Mouse (Mus musculus) kidney, embryonic 14.5 days (tissue): Measurements from ENCODE around the gene Mphosph9. TPM values are rescaled to one million over a fixed set of nuclear protein-coding genes. Genes with fewer than 3 reads are reported as not detected.
"Not testable (repeated sequence)": the region's sequence is repeated elsewhere in the genome, so short reads cannot be mapped to it uniquely, and the experiment has no call there.

Experiments
- ATAC-seq: fragments of 200-750 bp; cut with Nextera tagmentation; 2 replicates; pipeline ENCODE4 v1.8.0; 2017; ENCODE audit warnings: moderate number of reproducible peaks, mild to moderate bottlenecking, moderate TSS enrichment, moderate library complexity; ENCODE audit not compliant: low FRiP score, low TSS enrichment
- H3K27ac ChIP-seq: fragments of 300-500 bp; sonication (generic); 2 replicates; pipeline ENCODE4 v1.5.1; 2014; ENCODE audit warnings: low read depth, mild to moderate bottlenecking, low read length, moderate library complexity, mixed read lengths
- H3K27me3 ChIP-seq: fragments of 300-500 bp; sonication (generic); 2 replicates; pipeline ENCODE4 v1.6.1; 2014; ENCODE audit warnings: mild to moderate bottlenecking, low read length; ENCODE audit not compliant: control insufficient read depth, insufficient read depth
- H3K36me3 ChIP-seq: fragments of 300-500 bp; sonication (generic); 2 replicates; pipeline ENCODE4 v1.6.1; 2014; ENCODE audit warnings: low read length, mixed read lengths; ENCODE audit not compliant: control insufficient read depth, insufficient read depth
- H3K4me1 ChIP-seq: fragments of 300-500 bp; sonication (generic); 2 replicates; pipeline ENCODE4 v1.6.1; 2014; ENCODE audit warnings: low read length, mixed read lengths; ENCODE audit not compliant: control insufficient read depth, insufficient read depth
- H3K4me2 ChIP-seq: fragments of 300-500 bp; sonication (generic); replicated peaks from 2 replicates; pipeline ENCODE4 v1.6.1; 2014; ENCODE audit warnings: low read depth, mild to moderate bottlenecking, low read length
- H3K4me3 ChIP-seq: fragments of 300-500 bp; sonication (generic); 2 replicates; pipeline ENCODE4 v1.5.1; 2014; ENCODE audit warnings: mild to moderate bottlenecking, low read length
- H3K9ac ChIP-seq: fragments of 300-500 bp; sonication (generic); 2 replicates; pipeline ENCODE4 v1.6.1; 2014; ENCODE audit warnings: low read depth, mild to moderate bottlenecking, low read length, moderate library complexity
- H3K9me3 ChIP-seq: fragments of 300-500 bp; sonication (generic); 2 replicates; pipeline ENCODE4 v1.6.1; 2016; ENCODE audit warnings: low read length; ENCODE audit not compliant: control insufficient read depth
- WGBS: fragments of 180-500 bp; shearing (Covaris S2); extraction: QIAGEN DNeasy Blood & Tissue Kit; methylation state at CpG from one replicate; pipeline ENCODE4 v1.1.7; 2014; 5-methylcytosine and 5-hydroxymethylcytosine counted together
- polyA plus RNA-seq: library from polyadenylated mRNA; unstranded; fragments of >200 nt; fragmentation: Nextera tagmentation; extraction: Ambion mirVana; gene quantifications from 2 replicates; pipeline ENCODE4 v1.2.1, GENCODE M21; 2014

The Mphosph9 gene
- polyA plus RNA-seq, 1 experiment from 2014 or later = 20.8 TPM

GRCm38 (mm10) chr5:124350350-124350749, 22.6 kb upstream of the Mphosph9 start:
- Histone ChIP-seq H3K9ac (peak overlapping the region; percentile 23; the same call in 1 of the 2 replicates), H3K36me3 (peaks cover 38% of the 10 kb centered on the region), H3K4me3 (no peak overlapping the region), H3K4me1 (peaks cover 11% of the 10 kb centered on the region), H3K27ac (no peak overlapping the region), H3K9me3 (no peaks in the 10 kb centered on the region), H3K27me3 (no peaks in the 10 kb centered on the region), H3K4me2 (no peak overlapping the region; the same call in 1 of the 2 replicates)
- 79% methylated on average over 2 of the region's 2 CpGs for WGBS
- ATAC-seq = no peak

- Histone ChIP-seq H3K4me3 (no peak overlapping the region), H3K9ac (no peak overlapping the region), H3K4me1 (peaks cover 11% of the 10 kb centered on the region), H3K9me3 (no peaks in the 10 kb centered on the region), H3K4me2 (no peak overlapping the region), H3K27ac (no peak overlapping the region), H3K27me3 (no peaks in the 10 kb centered on the region), H3K36me3 (peaks cover 47% of the 10 kb centered on the region)
- ATAC-seq = no peak
- 92% methylated on average over 17 of the region's 17 CpGs for WGBS
Observed at GRCm38 (mm10) chr5:124349196-124349595, 21.4 kb upstream of the Mphosph9 start.

DNA sequence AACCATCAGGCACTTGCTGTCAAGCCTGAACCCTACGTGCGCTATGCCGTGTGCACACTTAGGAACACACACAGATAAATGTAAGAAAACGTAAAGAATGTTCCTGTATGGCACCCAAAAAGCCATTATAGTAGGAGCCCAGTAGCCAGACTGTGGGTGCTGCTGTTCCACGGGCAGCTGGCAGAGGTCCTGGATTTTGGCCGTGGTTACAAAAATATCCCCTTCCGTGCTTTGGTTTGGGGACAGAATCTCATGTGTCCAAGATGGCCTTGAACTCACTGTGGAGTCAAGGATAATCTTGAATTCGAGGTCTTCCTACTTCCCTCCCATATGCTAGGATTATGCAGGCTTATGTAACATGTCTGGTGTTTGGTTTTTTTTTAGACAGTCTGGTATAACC, 15.1 kb upstream of the Mphosph9 start:
- H3K9ac ChIP-seq = no peak overlapping the region
- no peak overlapping the region for H3K4me3 ChIP-seq
- 79% methylated on average over 8 of the region's 8 CpGs for WGBS
- no peak for ATAC-seq
- H3K27ac ChIP-seq = no peak overlapping the region
- H3K36me3 ChIP-seq = peaks cover 27% of the 10 kb centered on the region
- H3K4me1 ChIP-seq = 0 out of 2 replicates have a peak, but pooled peaks cover under 1% of the 10 kb centered on the region
- H3K9me3 ChIP-seq = no peaks in the 10 kb centered on the region
- no peak overlapping the region for H3K4me2 ChIP-seq
- no peaks in the 10 kb centered on the region for H3K27me3 ChIP-seq

- not testable (repeated sequence) for H3K27me3 ChIP-seq, H3K4me2 ChIP-seq, H3K27ac ChIP-seq, H3K9ac ChIP-seq, H3K4me3 ChIP-seq, H3K9me3 ChIP-seq, H3K4me1 ChIP-seq
- 0 out of 2 replicates have a peak, but pooled peaks have one; percentile 50 for ATAC-seq
- WGBS = 64% methylated on average over 6 of the region's 6 CpGs
- peaks cover 22% of the 10 kb centered on the region for H3K36me3 ChIP-seq
Observed at GRCm38 (mm10) chr5:124341753-124342339, 14.1 kb upstream of the Mphosph9 start.

- WGBS = 92% methylated on average over 8 of the region's 8 CpGs
- no peak overlapping the region for H3K9ac ChIP-seq
- peaks cover 9% of the 10 kb centered on the region; the same call in 1 of the 2 replicates for H3K4me1 ChIP-seq
- no peaks in the 10 kb centered on the region for H3K27me3 ChIP-seq
- no peak for ATAC-seq
- no peaks in the 10 kb centered on the region for H3K36me3 ChIP-seq
- no peak overlapping the region for H3K4me3 ChIP-seq
- no peak overlapping the region for H3K4me2 ChIP-seq
- H3K27ac ChIP-seq = no peak overlapping the region
- no peaks in the 10 kb centered on the region for H3K9me3 ChIP-seq
Observed at GRCm38 (mm10) chr5:124338791-124339190, 11.0 kb upstream of the Mphosph9 start.

- H3K4me3 ChIP-seq = no peak overlapping the region
- no peaks in the 10 kb centered on the region for H3K36me3 ChIP-seq
- no peak overlapping the region for H3K9ac ChIP-seq
- ATAC-seq = 0 out of 2 replicates have a peak, but pooled peaks have one; percentile 3
- H3K27ac ChIP-seq = 0 out of 2 replicates have a peak overlapping the region, but pooled peaks have one; percentile 17
- H3K9me3 ChIP-seq = no peaks in the 10 kb centered on the region
- peaks cover 11% of the 10 kb centered on the region; the same call in 1 of the 2 replicates for H3K4me1 ChIP-seq
- H3K4me2 ChIP-seq = no peak overlapping the region
- 20% methylated on average over 9 of the region's 9 CpGs for WGBS
- no peaks in the 10 kb centered on the region for H3K27me3 ChIP-seq
Observed at GRCm38 (mm10) chr5:124337909-124338308, 10.1 kb upstream of the Mphosph9 start.

DNA sequence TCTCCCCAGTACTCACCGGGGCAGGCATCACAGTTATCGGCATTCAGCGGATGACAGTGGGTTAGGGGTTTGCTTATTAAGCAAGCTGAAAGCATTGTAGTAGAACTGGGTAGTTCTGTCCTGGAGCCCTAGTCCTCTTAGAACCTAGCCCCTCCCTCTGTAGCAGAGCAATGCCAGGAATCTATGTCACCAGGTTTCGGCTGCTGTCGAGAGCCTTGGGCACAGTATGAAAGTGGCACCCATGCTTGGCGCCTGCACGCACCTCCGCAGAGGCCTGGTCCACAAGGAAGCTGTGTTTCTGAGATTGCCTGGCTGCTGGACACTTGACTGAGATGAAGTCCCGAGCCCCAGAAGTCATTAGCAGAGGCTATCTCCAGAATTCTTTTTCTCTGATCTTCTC, 9.3 kb upstream of the Mphosph9 start:
- H3K4me3 ChIP-seq = no peak overlapping the region
- no peak overlapping the region for H3K27ac ChIP-seq
- H3K36me3 ChIP-seq = no peaks in the 10 kb centered on the region
- WGBS = 89% methylated on average over 9 of the region's 9 CpGs
- no peak overlapping the region for H3K9ac ChIP-seq
- no peaks in the 10 kb centered on the region for H3K9me3 ChIP-seq
- H3K4me2 ChIP-seq = no peak overlapping the region
- H3K4me1 ChIP-seq = peaks cover 11% of the 10 kb centered on the region; the same call in 1 of the 2 replicates
- no peaks in the 10 kb centered on the region for H3K27me3 ChIP-seq
- no peak for ATAC-seq

DNA sequence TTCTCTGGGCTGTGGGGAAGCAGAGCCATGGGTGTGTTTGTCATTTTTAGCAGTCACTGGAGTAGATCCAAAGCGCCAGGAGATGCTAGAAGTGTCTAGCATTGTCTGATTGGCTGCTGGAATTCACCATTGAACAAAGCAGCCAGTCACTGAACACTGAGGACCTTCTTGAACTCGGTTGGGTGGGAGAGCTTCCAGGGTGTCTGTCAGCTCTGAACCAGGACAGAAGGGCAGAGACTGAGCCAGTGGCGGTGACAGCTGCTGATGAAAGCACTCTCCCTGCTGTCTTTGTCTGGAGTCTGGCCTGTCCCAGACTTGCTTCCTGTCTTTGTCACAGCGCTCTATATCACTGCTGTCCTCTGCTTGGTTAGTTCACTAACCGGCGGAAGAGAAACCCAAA, 6.6 kb upstream of the Mphosph9 start:
- H3K27ac ChIP-seq = peak overlapping the region; percentile 67; the same call in 1 of the 2 replicates
- 13% methylated on average over 6 of the region's 6 CpGs for whole genome bisulfite sequencing
- H3K4me1 ChIP-seq = peaks cover 11% of the 10 kb centered on the region; the same call in 1 of the 2 replicates
- no peak overlapping the region for H3K4me3 ChIP-seq
- H3K4me2 ChIP-seq = no peak overlapping the region
- H3K36me3 ChIP-seq = no peaks in the 10 kb centered on the region
- peak; percentile 91 for ATAC-seq
- no peaks in the 10 kb centered on the region for H3K9me3 ChIP-seq
- H3K27me3 ChIP-seq = no peaks in the 10 kb centered on the region
- H3K9ac ChIP-seq = no peak overlapping the region

DNA sequence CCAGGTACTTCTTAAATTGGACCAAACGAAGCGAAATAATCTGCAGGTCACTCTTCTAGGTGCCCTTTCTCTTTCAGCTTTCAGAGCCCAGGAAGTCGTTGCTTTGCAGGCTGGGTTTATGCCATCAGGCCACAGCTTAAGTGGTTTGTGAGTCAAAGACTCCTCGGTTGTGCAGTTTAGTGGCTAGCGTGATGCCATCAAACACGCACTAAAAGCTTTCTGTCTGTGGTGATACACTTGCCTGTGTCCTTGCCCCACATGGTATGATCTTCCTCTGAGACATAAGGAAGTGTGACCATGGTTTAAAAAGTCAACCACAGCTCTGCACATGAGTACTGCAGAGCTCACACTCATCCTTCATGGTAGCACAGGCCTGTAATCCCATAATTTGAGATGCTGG, 2.3 kb upstream of the Mphosph9 start:
- H3K27ac ChIP-seq = no peak overlapping the region
- no peaks in the 10 kb centered on the region for H3K9me3 ChIP-seq
- ATAC-seq = no peak
- no peak overlapping the region for H3K4me3 ChIP-seq
- 94% methylated on average over 6 of the region's 6 CpGs for WGBS
- peaks cover 16% of the 10 kb centered on the region for H3K4me1 ChIP-seq
- no peak overlapping the region for H3K9ac ChIP-seq
- no peaks in the 10 kb centered on the region for H3K36me3 ChIP-seq
- H3K4me2 ChIP-seq = no peak overlapping the region
- H3K27me3 ChIP-seq = no peaks in the 10 kb centered on the region
